Mouse (Mus musculus) splenic B cell, adult 2 months (primary cell): ENCODE data around the gene Rimbp2.
"Not testable (repeated sequence)": the region's sequence is repeated elsewhere in the genome, so short reads cannot be mapped to it uniquely, and the experiment has no call there.

Source experiments
- DNase-seq: peaks from one replicate; pipeline ENCODE4 v3.0.0-alpha.2; 2011; ENCODE audit warnings: low read depth, low spot score
- H3K27me3 ChIP-seq: 2 replicates; pipeline ENCODE4 v1.6.1; 2012; ENCODE audit warnings: mild to moderate bottlenecking, low read length, moderate library complexity, mixed read lengths; ENCODE audit not compliant: control insufficient read depth, poor library complexity, insufficient read depth, severe bottlenecking
- H3K36me3 ChIP-seq: 2 replicates; pipeline ENCODE4 v1.6.1; 2012; ENCODE audit warnings: mild to moderate bottlenecking, low read length, moderate library complexity, mixed read lengths; ENCODE audit not compliant: control insufficient read depth, poor library complexity, insufficient read depth, severe bottlenecking

Rimbp2 gene

GRCm38 (mm10) chr5:128720461-128720860 is 232.8 kb downstream of the Rimbp2 start:
- H3K27me3 ChIP-seq, DNase-seq, H3K36me3 ChIP-seq: not testable (repeated sequence)

- Histone ChIP-seq H3K27me3 (no peaks in the 10 kb centered on the region), H3K36me3 (no peaks in the 10 kb centered on the region)
- no peak for DNase-seq
These were observed 238.1 kb downstream of the Rimbp2 start for GRCm38 (mm10) chr5:128715171-128715570.

GRCm38 (mm10) chr5:128711847-128712246 is 241.4 kb downstream of the Rimbp2 start:
- no peaks in the 10 kb centered on the region for H3K36me3 ChIP-seq
- DNase-seq, result no peak

GRCm38 (mm10) chr5:128710596-128710995 is 242.7 kb downstream of the Rimbp2 start:
- DNase-seq, result no peak
- Histone ChIP-seq H3K27me3 (no peaks in the 10 kb centered on the region), H3K36me3 (no peaks in the 10 kb centered on the region)

More at GRCm38 (mm10) chr5:128711847-128712246, 241.4 kb downstream of the Rimbp2 start:
- no peaks in the 10 kb centered on the region for H3K27me3 ChIP-seq

DNA sequence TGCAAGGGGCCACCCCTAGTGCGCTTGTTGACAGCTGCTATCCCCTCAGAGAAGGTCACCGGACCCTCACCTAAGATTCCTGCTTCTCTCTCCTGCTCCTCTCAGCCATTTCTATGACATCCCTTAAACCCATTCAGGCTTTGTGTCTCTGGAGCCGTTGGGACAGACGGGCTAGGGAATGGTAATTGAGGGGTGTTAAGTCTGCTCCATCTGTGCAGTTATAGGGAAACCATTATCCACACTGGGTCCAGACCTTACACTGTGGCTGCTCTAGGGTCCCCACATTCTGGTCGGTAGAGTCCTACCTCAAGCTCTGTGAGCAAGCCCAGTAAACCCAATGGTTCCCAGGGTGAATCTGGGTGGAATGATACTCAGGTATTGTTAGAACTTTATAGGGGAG is 244.4 kb downstream of the Rimbp2 start:
- DNase-seq, result no peak
- H3K36me3 ChIP-seq, result no peaks in the 10 kb centered on the region
- H3K27me3 ChIP-seq, result no peaks in the 10 kb centered on the region
